Mouse (Mus musculus): ENCODE measurements around the gene Fmnl3.

GRCm38 (mm10) chr15:99320168-99320674 is 50.1 kb downstream of the Fmnl3 start:
- TF ChIP-seq GATA1 (IDR thresholded peaks at IDR 0.05; ENCODE audit: low read length) (no peak), TAL1 (IDR thresholded peaks at IDR 0.05; ENCODE audit: low read length) (no peak)

Measured in erythroblast, embryonic 14.5 days (primary cell).